Mouse (Mus musculus) heart, embryonic 14.5 days (tissue): ENCODE results near the gene Hap1. TPM values are rescaled to one million over a fixed set of nuclear protein-coding genes. Genes with fewer than 3 reads are reported as not detected.
"Not testable (repeated sequence)": the region's sequence is repeated elsewhere in the genome, so short reads cannot be mapped to it uniquely, and the experiment has no call there.

Source experiments
- ATAC-seq: fragments of 200-750 bp; cut with Nextera tagmentation; 2 replicates; pipeline ENCODE4 v1.8.0; 2017; ENCODE audit warnings: low read depth, moderate TSS enrichment; ENCODE audit not compliant: insufficient number of reproducible peaks, insufficient read depth, low FRiP score
- H3K27ac ChIP-seq, 2 experiments: fragments of 200-500 bp in 1 of 2; fragments of 300-500 bp in 1 of 2; sonication (generic) in 1 of 2; replicated peaks in 1 of 2; 2 replicates each; pipeline ENCODE4 v1.5.1; 2012 to 2014; ENCODE audit warnings: low read depth in 2 of 2, low read length in 2 of 2, control low read depth in 1 of 2, mild to moderate bottlenecking in 1 of 2, mixed read lengths in 1 of 2; ENCODE audit not compliant: control insufficient read depth in 1 of 2, insufficient read depth in 1 of 2
- H3K27me3 ChIP-seq: fragments of 300-500 bp; sonication (generic); 2 replicates; pipeline ENCODE4 v1.6.1; 2014; ENCODE audit warnings: mild to moderate bottlenecking, low read length, control low read depth; ENCODE audit not compliant: control insufficient read depth, insufficient read depth
- H3K36me3 ChIP-seq: fragments of 300-500 bp; sonication (generic); 2 replicates; pipeline ENCODE4 v1.6.1; 2014; ENCODE audit warnings: mild to moderate bottlenecking, control low read depth, low read length, mixed read lengths; ENCODE audit not compliant: control insufficient read depth, insufficient read depth
- H3K4me1 ChIP-seq, 2 experiments: fragments of 200-500 bp in 1 of 2; fragments of 300-500 bp in 1 of 2; sonication (generic) in 1 of 2; 2 replicates each; pipeline ENCODE4 v1.6.1; 2012 to 2014; ENCODE audit warnings: low read length in 2 of 2, control low read depth in 1 of 2, mixed read lengths in 1 of 2; ENCODE audit not compliant: control insufficient read depth in 2 of 2, insufficient read depth in 2 of 2
- H3K4me2 ChIP-seq: fragments of 300-500 bp; sonication (generic); 2 replicates; pipeline ENCODE4 v1.6.1; 2014; ENCODE audit warnings: mild to moderate bottlenecking, low read length
- H3K4me3 ChIP-seq, 2 experiments: fragments of 200-500 bp in 1 of 2; fragments of 300-500 bp in 1 of 2; sonication (generic) in 1 of 2; 2 replicates each; pipeline ENCODE4 v1.5.1; 2012 to 2014; ENCODE audit warnings: low read length in 2 of 2, mild to moderate bottlenecking in 2 of 2, control low read depth in 1 of 2, low read depth in 1 of 2, moderate library complexity in 1 of 2; ENCODE audit not compliant: control insufficient read depth in 1 of 2, insufficient read depth in 1 of 2
- H3K9ac ChIP-seq: fragments of 300-500 bp; sonication (generic); 2 replicates; pipeline ENCODE4 v1.6.1; 2014; ENCODE audit warnings: mild to moderate bottlenecking, low read length
- H3K9me3 ChIP-seq: fragments of 300-500 bp; sonication (generic); 2 replicates; pipeline ENCODE4 v1.6.1; 2016; ENCODE audit warnings: low read length, control low read depth; ENCODE audit not compliant: control insufficient read depth
- WGBS: fragments of 180-500 bp; shearing (Covaris S2); extraction: QIAGEN DNeasy Blood & Tissue Kit; methylation state at CpG from one replicate; pipeline ENCODE4 v1.1.7; 2014; 5-methylcytosine and 5-hydroxymethylcytosine counted together
- polyA plus RNA-seq: library from polyadenylated mRNA; unstranded; fragments of >200 nt; fragmentation: Nextera tagmentation; extraction: Ambion mirVana; gene quantifications from 2 replicates; pipeline ENCODE4 v1.2.1, GENCODE M21; 2014

Hap1 gene
- polyA plus RNA-seq, 1 experiment from 2014 or later: 4.3 TPM

GRCm38 (mm10) chr11:100327761-100328160 lies 28.2 kb downstream of the Hap1 start:
- no peak overlapping the region for H3K9ac ChIP-seq
- H3K4me1 ChIP-seq: peaks cover 6 to 8% of the 10 kb centered on the region in 2 experiments; a peak in 3 of 4 replicates
- WGBS: 83% methylated on average over 6 of the region's 6 CpGs
- H3K27ac ChIP-seq: peak overlapping the region in 1 of 2 experiments; percentile 24; a peak in 1 of 4 replicates
- no peak for ATAC-seq
- H3K9me3 ChIP-seq: no peaks in the 10 kb centered on the region
- H3K4me2 ChIP-seq: no peak overlapping the region
- H3K27me3 ChIP-seq: no peaks in the 10 kb centered on the region
- H3K36me3 ChIP-seq: peaks cover under 1% of the 10 kb centered on the region
- no peak overlapping the region for H3K4me3 ChIP-seq

- Histone ChIP-seq H3K9me3 (no peaks in the 10 kb centered on the region), H3K36me3 (peaks cover 5% of the 10 kb centered on the region), H3K4me3 (no peak overlapping the region), H3K27me3 (no peaks in the 10 kb centered on the region), H3K9ac (no peak overlapping the region), H3K27ac (peak overlapping the region in 1 of 2 experiments; percentile 24; a peak in 1 of 4 replicates), H3K4me1 (peaks cover 6 to 8% of the 10 kb centered on the region in 2 experiments; a peak in 3 of 4 replicates), H3K4me2 (no peak overlapping the region)
- 34% methylated on average over 11 of the region's 11 CpGs for WGBS
- no peak for ATAC-seq
These were observed 28.6 kb downstream of the Hap1 start for GRCm38 (mm10) chr11:100327316-100327715.

- H3K4me2 ChIP-seq: no peak overlapping the region
- 71% methylated on average over 11 of the region's 11 CpGs for WGBS
- H3K4me3 ChIP-seq: no peak overlapping the region
- H3K4me1 ChIP-seq: peaks cover 6 to 16% of the 10 kb centered on the region in 2 experiments
- ATAC-seq: no peak
- H3K27ac ChIP-seq: no peak overlapping the region
- no peaks in the 10 kb centered on the region for H3K9me3 ChIP-seq
- H3K9ac ChIP-seq: no peak overlapping the region
- H3K36me3 ChIP-seq: peaks cover 22% of the 10 kb centered on the region
- H3K27me3 ChIP-seq: no peaks in the 10 kb centered on the region
These were observed 30.8 kb downstream of the Hap1 start for GRCm38 (mm10) chr11:100325062-100325629.

- Histone ChIP-seq H3K4me3 (no peak overlapping the region), H3K27me3 (no peaks in the 10 kb centered on the region), H3K27ac (no peak overlapping the region), H3K9ac (no peak overlapping the region), H3K9me3 (no peaks in the 10 kb centered on the region), H3K4me2 (no peak overlapping the region), H3K36me3 (peaks cover 22% of the 10 kb centered on the region), H3K4me1 (peaks cover 6 to 16% of the 10 kb centered on the region in 2 experiments)
- ATAC-seq: no peak
- WGBS: 15% methylated on average over 3 of the region's 3 CpGs
These were observed 32.4 kb downstream of the Hap1 start for GRCm38 (mm10) chr11:100323578-100323977.

- Histone ChIP-seq H3K36me3 (peaks cover 22% of the 10 kb centered on the region), H3K9me3 (no peaks in the 10 kb centered on the region), H3K4me3 (no peak overlapping the region), H3K27ac (no peak overlapping the region), H3K9ac (no peak overlapping the region), H3K27me3 (no peaks in the 10 kb centered on the region), H3K4me2 (no peak overlapping the region), H3K4me1 (peaks cover 6 to 16% of the 10 kb centered on the region in 2 experiments)
- ATAC-seq: no peak
- WGBS: 63% methylated on average over 3 of the region's 3 CpGs
These were observed 33.2 kb downstream of the Hap1 start for GRCm38 (mm10) chr11:100322591-100323258.

- WGBS: 76% methylated on average over 7 of the region's 7 CpGs
- Histone ChIP-seq H3K36me3 (peaks cover 22% of the 10 kb centered on the region), H3K4me2 (peak overlapping the region; percentile 18; the same call in 1 of the 2 replicates), H3K9ac (0 out of 2 replicates have a peak overlapping the region, but pooled peaks have one; percentile 11)
- H3K27me3 ChIP-seq, ATAC-seq, H3K27ac ChIP-seq, H3K4me3 ChIP-seq, H3K4me1 ChIP-seq, H3K9me3 ChIP-seq: not testable (repeated sequence)
These were observed 34.2 kb downstream of the Hap1 start for GRCm38 (mm10) chr11:100321479-100322305.

GRCm38 (mm10) chr11:100320701-100321410 lies 35.1 kb downstream of the Hap1 start:
- ATAC-seq, H3K27me3 ChIP-seq: not testable (repeated sequence)
- 18% methylated on average over 11 of the region's 11 CpGs for WGBS

More at GRCm38 (mm10) chr11:100320701-100321410, 35.1 kb downstream of the Hap1 start:
- peak overlapping the region; percentile 95 for H3K9ac ChIP-seq
- H3K4me2 ChIP-seq: peak overlapping the region; percentile 89
- H3K36me3 ChIP-seq: peaks cover 22% of the 10 kb centered on the region
- H3K27ac ChIP-seq: peak overlapping the region in 1 of 2 experiments; percentile 99; a peak in 3 of 4 replicates
- peak overlapping the region; percentile 59 to 74 for H3K4me3 ChIP-seq
- not testable (repeated sequence) for H3K9me3 ChIP-seq, H3K4me1 ChIP-seq
